Mouse (Mus musculus): ENCODE data around the gene Umod. TPM values are rescaled to one million over a fixed set of nuclear protein-coding genes. Genes with fewer than 3 reads are reported as not detected.
A peak's percentile ranks its signal among the peaks of the same experiment; 100 is the strongest.

Umod gene
- polyA plus RNA-seq, 1 experiment, result not detected

- Histone ChIP-seq H3K9me3 (no peaks in the 10 kb centered on the region), H3K4me3 (replicated peaks) (no peak overlapping the region), H3K4me1 (no peaks in the 10 kb centered on the region), H3K27me3 (replicated peaks) (no peaks in the 10 kb centered on the region), H3K36me3 (replicated peaks; ENCODE audit: low read length) (no peaks in the 10 kb centered on the region)
- TF ChIP-seq GATA1 (IDR thresholded peaks at IDR 0.05; ENCODE audit: borderline replicate concordance, low read length), result no peak
- no peak for TF ChIP-seq FLI1 (IDR thresholded peaks at IDR 0.05; ENCODE audit: low read length)
These were observed 37.1 kb upstream of the Umod start for GRCm38 (mm10) chr7:119516272-119516558.

- Histone ChIP-seq H3K27me3 (replicated peaks) (no peaks in the 10 kb centered on the region), H3K4me1 (no peaks in the 10 kb centered on the region), H3K36me3 (replicated peaks; ENCODE audit: low read length) (no peaks in the 10 kb centered on the region), H3K4me3 (replicated peaks) (no peak overlapping the region), H3K9me3 (no peaks in the 10 kb centered on the region)
- TF ChIP-seq GATA1 (IDR thresholded peaks at IDR 0.05; ENCODE audit: borderline replicate concordance, low read length), result no peak
- no peak for TF ChIP-seq FLI1 (IDR thresholded peaks at IDR 0.05; ENCODE audit: low read length)
These were observed 36.6 kb upstream of the Umod start for GRCm38 (mm10) chr7:119515492-119516271.

GRCm38 (mm10) chr7:119513056-119513455, 34.0 kb upstream of the Umod start:
- Histone ChIP-seq H3K27me3 (replicated peaks) (no peaks in the 10 kb centered on the region), H3K4me1 (no peaks in the 10 kb centered on the region), H3K9me3 (no peaks in the 10 kb centered on the region), H3K36me3 (replicated peaks; ENCODE audit: low read length) (no peaks in the 10 kb centered on the region), H3K4me3 (replicated peaks) (peak overlapping the region; percentile 12)
- TF ChIP-seq FLI1 (IDR thresholded peaks at IDR 0.05; ENCODE audit: low read length) (no peak), GATA1 (IDR thresholded peaks at IDR 0.05; ENCODE audit: borderline replicate concordance, low read length) (no peak)

- H3K9me3 ChIP-seq, result no peaks in the 10 kb centered on the region
- H3K27me3 ChIP-seq (replicated peaks), result no peaks in the 10 kb centered on the region
- TF ChIP-seq GATA1 (IDR thresholded peaks at IDR 0.05; ENCODE audit: borderline replicate concordance, low read length) (no peak), FLI1 (IDR thresholded peaks at IDR 0.05; ENCODE audit: low read length) (no peak)
- H3K36me3 ChIP-seq (replicated peaks; ENCODE audit: low read length), result no peaks in the 10 kb centered on the region
- H3K4me1 ChIP-seq, result no peaks in the 10 kb centered on the region
- H3K4me3 ChIP-seq (replicated peaks), result no peak overlapping the region
These were observed 32.1 kb upstream of the Umod start for GRCm38 (mm10) chr7:119511143-119511542.

- Histone ChIP-seq H3K27me3 (replicated peaks) (no peaks in the 10 kb centered on the region), H3K9me3 (0 out of 2 replicates have a peak, but pooled peaks cover 8% of the 10 kb centered on the region), H3K4me3 (replicated peaks) (no peak overlapping the region), H3K4me1 (no peaks in the 10 kb centered on the region), H3K36me3 (replicated peaks; ENCODE audit: low read length) (no peaks in the 10 kb centered on the region)
- TF ChIP-seq FLI1 (IDR thresholded peaks at IDR 0.05; ENCODE audit: low read length) (no peak), GATA1 (IDR thresholded peaks at IDR 0.05; ENCODE audit: borderline replicate concordance, low read length) (no peak)
These were observed 11.1 kb upstream of the Umod start for GRCm38 (mm10) chr7:119490041-119490780.

GRCm38 (mm10) chr7:119486683-119487082, 7.6 kb upstream of the Umod start:
- Histone ChIP-seq H3K36me3 (replicated peaks; ENCODE audit: low read length) (no peaks in the 10 kb centered on the region), H3K27me3 (replicated peaks) (no peaks in the 10 kb centered on the region), H3K4me3 (replicated peaks) (no peak overlapping the region), H3K4me1 (no peaks in the 10 kb centered on the region), H3K9me3 (no peaks in the 10 kb centered on the region)
- TF ChIP-seq GATA1 (IDR thresholded peaks at IDR 0.05; ENCODE audit: borderline replicate concordance, low read length), result no peak
- TF ChIP-seq FLI1 (IDR thresholded peaks at IDR 0.05; ENCODE audit: low read length), result no peak

GRCm38 (mm10) chr7:119484154-119484553, 5.1 kb upstream of the Umod start:
- H3K27me3 ChIP-seq (replicated peaks), result no peaks in the 10 kb centered on the region
- H3K36me3 ChIP-seq (replicated peaks; ENCODE audit: low read length), result no peaks in the 10 kb centered on the region
- no peaks in the 10 kb centered on the region for H3K4me1 ChIP-seq
- H3K9me3 ChIP-seq, result no peaks in the 10 kb centered on the region
- TF ChIP-seq FLI1 (IDR thresholded peaks at IDR 0.05; ENCODE audit: low read length), result no peak
- TF ChIP-seq GATA1 (IDR thresholded peaks at IDR 0.05; ENCODE audit: borderline replicate concordance, low read length), result no peak
- no peak overlapping the region for H3K4me3 ChIP-seq (replicated peaks)

GRCm38 (mm10) chr7:119476500-119477389, 2.3 kb downstream of the Umod start:
- H3K36me3 ChIP-seq (replicated peaks; ENCODE audit: low read length), result no peaks in the 10 kb centered on the region
- H3K27me3 ChIP-seq (replicated peaks), result no peaks in the 10 kb centered on the region
- H3K4me1 ChIP-seq, result no peaks in the 10 kb centered on the region
- H3K9me3 ChIP-seq, result peaks cover 13% of the 10 kb centered on the region
- peak overlapping the region; percentile 57 for H3K4me3 ChIP-seq (replicated peaks)
- TF ChIP-seq FLI1 (IDR thresholded peaks at IDR 0.05; ENCODE audit: low read length), result no peak
- TF ChIP-seq GATA1 (IDR thresholded peaks at IDR 0.05; ENCODE audit: borderline replicate concordance, low read length), result no peak

GRCm38 (mm10) chr7:119459185-119459584, 19.9 kb downstream of the Umod start, which contains the start of gene Gp2:
Gene Gp2 (minus strand): TSS chr7:119459285.
- Histone ChIP-seq H3K9me3 (peaks cover 5% of the 10 kb centered on the region; the same call in 1 of the 2 replicates), H3K36me3 (replicated peaks; ENCODE audit: low read length) (no peaks in the 10 kb centered on the region), H3K4me3 (replicated peaks) (no peak within 1 kb of the TSS), H3K4me1 (no peaks in the 10 kb centered on the region), H3K27me3 (replicated peaks) (no peaks in the 10 kb centered on the region)
- TF ChIP-seq GATA1 (IDR thresholded peaks at IDR 0.05; ENCODE audit: borderline replicate concordance, low read length) (no peak), FLI1 (IDR thresholded peaks at IDR 0.05; ENCODE audit: low read length) (no peak)
